Mouse (Mus musculus) small intestine, adult 2 months (tissue): ENCODE measurements around the gene Duxbl2. TPM values are rescaled to one million over a fixed set of nuclear protein-coding genes. Genes with fewer than 3 reads are reported as not detected.
"Not testable (repeated sequence)": the region's sequence is repeated elsewhere in the genome, so short reads cannot be mapped to it uniquely, and the experiment has no call there.

Experiments
- H3K27ac ChIP-seq: fragments of 200-500 bp; 2 replicates; pipeline ENCODE4 v1.5.1; 2012; ENCODE audit warnings: low read depth, low read length, control low read depth, inconsistent platforms; ENCODE audit not compliant: insufficient read depth
- H3K27me3 ChIP-seq: fragments of 200-500 bp; 2 replicates; pipeline ENCODE4 v1.6.1; 2012; ENCODE audit warnings: mild to moderate bottlenecking, moderate library complexity, low read length, inconsistent platforms; ENCODE audit not compliant: control insufficient read depth, insufficient read depth
- H3K36me3 ChIP-seq: fragments of 200-500 bp; 2 replicates; pipeline ENCODE4 v1.6.1; 2012; ENCODE audit warnings: mild to moderate bottlenecking, low read length, control low read depth, inconsistent platforms; ENCODE audit not compliant: control insufficient read depth, insufficient read depth
- H3K4me1 ChIP-seq: fragments of 200-500 bp; 2 replicates; pipeline ENCODE4 v1.6.1; 2012; ENCODE audit warnings: low read length, inconsistent platforms, mixed read lengths; ENCODE audit not compliant: control insufficient read depth, insufficient read depth, insufficient read length
- H3K4me3 ChIP-seq: fragments of 200-500 bp; 2 replicates; pipeline ENCODE4 v1.5.1; 2012; ENCODE audit warnings: low read depth, mild to moderate bottlenecking, control low read depth, inconsistent platforms, low read length, moderate library complexity
- WGBS: fragments of 180-500 bp; shearing (Covaris S2); methylation state at CpG from one replicate; pipeline ENCODE4 v1.1.7; 2018; 5-methylcytosine and 5-hydroxymethylcytosine counted together
- polyA plus RNA-seq: library from polyadenylated mRNA; depleted of rRNA; stranded (reverse); fragments of >200 nt; gene quantifications from 2 replicates; pipeline ENCODE4 v1.2.3, GENCODE M21; 2012; rRNA removed

The Duxbl2 gene
- polyA plus RNA-seq, 1 experiment: 0.08 TPM

- not testable (repeated sequence) for H3K4me3 ChIP-seq, H3K27me3 ChIP-seq, H3K36me3 ChIP-seq, H3K27ac ChIP-seq, H3K4me1 ChIP-seq
- WGBS: no CpG with 5 or more reads among the region's 3 CpGs
Measured at GRCm38 (mm10) chr14:26173955-26174354, 55.8 kb downstream of the Duxbl2 start.

- H3K36me3 ChIP-seq, H3K27me3 ChIP-seq, H3K4me3 ChIP-seq, H3K4me1 ChIP-seq, H3K27ac ChIP-seq: not testable (repeated sequence)
- WGBS: no CpG with 5 or more reads among the region's 6 CpGs
Measured at GRCm38 (mm10) chr14:26175028-26175427, 56.9 kb downstream of the Duxbl2 start.

Other genes starting within 250 kb of the Duxbl2 start
- not detected in 2 replicates for gene Plac9a, start 215.2 kb upstream of the Duxbl2 start, polyA plus RNA-seq
- 5.7 and 6.4 TPM in 2 replicates for gene Tmem254a, start 190.7 kb upstream of the Duxbl2 start, polyA plus RNA-seq
- gene Cphx1, start 180.0 kb upstream of the Duxbl2 start, polyA plus RNA-seq: not detected in 2 replicates
- gene Duxbl1, start 139.8 kb upstream of the Duxbl2 start, polyA plus RNA-seq: 0.06 and 0.13 TPM in 2 replicates
- 51.0 and 166 TPM in 2 replicates for gene Gm9780, start 75.6 kb upstream of the Duxbl2 start, polyA plus RNA-seq
- gene Tmem254c, start 51.0 kb upstream of the Duxbl2 start, polyA plus RNA-seq: 15.8 and 17.2 TPM in 2 replicates
- gene Cphx2, start 36.8 kb upstream of the Duxbl2 start, polyA plus RNA-seq: not detected in 2 replicates
- not detected in 2 replicates for gene Cphx3, start 36.1 kb upstream of the Duxbl2 start, polyA plus RNA-seq
- gene Plac9b, start 64.1 kb downstream of the Duxbl2 start, polyA plus RNA-seq: 5.4 and 9.3 TPM in 2 replicates
- gene Tmem254b, start 88.7 kb downstream of the Duxbl2 start, polyA plus RNA-seq: 12.7 and 17.2 TPM in 2 replicates
- 0.19 TPM in 1 of 2 replicates, not detected in the other for gene Duxbl3, start 139.6 kb downstream of the Duxbl2 start, polyA plus RNA-seq